Mouse (Mus musculus): ENCODE measurements around the gene Npff. TPM values are rescaled to one million over a fixed set of nuclear protein-coding genes. Genes with fewer than 3 reads are reported as not detected.

Npff gene
- polyA plus RNA-seq, 1 experiment from 2014 or later = 2.1 TPM

DNA sequence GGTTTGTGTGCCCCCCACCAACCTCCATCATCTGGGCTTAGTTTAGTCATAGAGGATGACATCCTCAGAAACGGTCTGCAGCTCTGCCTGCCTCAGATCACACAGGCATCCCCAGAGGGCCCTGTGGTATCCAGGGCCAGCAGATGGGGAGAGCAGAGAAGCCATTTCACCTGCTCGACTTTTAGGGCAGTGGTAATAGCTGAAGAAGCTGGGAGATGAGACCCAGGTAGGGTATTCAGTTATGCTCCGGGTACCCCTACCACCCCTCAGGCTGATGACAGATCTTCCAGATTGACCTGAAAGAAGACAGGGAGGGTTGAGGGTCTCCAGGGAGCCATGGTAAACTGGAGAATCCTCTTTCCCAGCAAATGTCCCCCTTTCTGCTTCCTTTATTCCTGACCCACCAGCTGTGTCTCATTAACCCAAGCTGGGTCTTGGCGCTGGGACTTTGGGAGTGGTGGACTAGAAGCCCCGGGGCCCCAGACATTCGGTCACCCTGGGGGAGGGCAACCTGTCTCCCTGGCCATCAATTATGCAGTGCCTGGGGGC is 13.4 kb downstream of the Npff start:
- H3K27me3 ChIP-seq (ENCODE audit: control insufficient read depth, insufficient read depth, low read length) = no peaks in the 10 kb centered on the region
- H3K4me3 ChIP-seq (ENCODE audit: low read depth, low read length) = no peak overlapping the region
- ATAC-seq (replicated peaks; ENCODE audit: low FRiP score) (no peak), DNase-seq (ENCODE audit: low spot score) (peak; percentile 67)
- H3K9ac ChIP-seq (ENCODE audit: low read length) = peak overlapping the region; percentile 35; the same call in 1 of the 2 replicates
- H3K36me3 ChIP-seq (ENCODE audit: control insufficient read depth, insufficient read depth, low read length) = no peaks in the 10 kb centered on the region
- H3K4me2 ChIP-seq (ENCODE audit: low read depth, low read length, severe bottlenecking) = peak overlapping the region; percentile 84
- H3K9me3 ChIP-seq (ENCODE audit: control insufficient read depth, low read length) = no peaks in the 10 kb centered on the region
- peaks cover 19% of the 10 kb centered on the region for H3K4me1 ChIP-seq (replicated peaks; ENCODE audit: control insufficient read depth, insufficient read depth, low read length)
- 10% methylated on average over 6 of the region's 6 CpGs for WGBS
- H3K27ac ChIP-seq (ENCODE audit: low read depth, low read length) = peak overlapping the region; percentile 74

DNA sequence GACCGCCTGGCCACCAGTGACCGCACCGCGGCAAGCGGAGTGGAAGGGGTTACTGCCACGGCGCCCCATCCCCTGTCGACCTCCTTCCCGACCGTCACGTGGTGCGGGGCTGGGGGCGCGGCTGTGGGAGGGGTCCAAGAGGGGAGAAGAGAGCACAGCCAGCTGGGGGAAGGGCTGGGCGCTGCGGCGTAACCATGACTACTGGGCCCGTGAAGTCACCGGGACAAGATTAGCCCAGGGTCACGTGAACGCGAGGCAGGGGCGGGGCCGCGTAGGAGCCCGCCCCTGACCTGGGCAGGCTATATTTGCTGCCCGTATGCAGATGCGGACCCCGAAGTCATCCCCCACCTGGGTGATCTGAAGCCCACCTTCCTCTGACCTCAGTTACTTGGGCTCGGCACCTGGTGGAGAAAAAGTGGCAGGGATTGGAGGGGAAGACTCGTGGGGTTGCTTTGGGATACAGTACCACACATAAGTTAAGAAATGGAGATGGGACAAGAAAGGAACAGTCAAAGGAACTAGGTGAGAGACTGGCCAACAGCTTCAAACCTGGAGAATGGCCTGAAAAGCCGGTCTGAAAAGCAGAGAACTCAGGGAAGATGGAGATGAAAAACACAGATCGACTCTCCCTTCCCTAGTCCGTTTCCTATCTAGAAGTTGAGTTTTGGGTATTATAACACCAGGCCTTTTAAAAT is 14.0 kb downstream of the Npff start:
- H3K36me3 ChIP-seq (ENCODE audit: control insufficient read depth, insufficient read depth, low read length) = no peaks in the 10 kb centered on the region
- peak overlapping the region; percentile 61 for H3K9ac ChIP-seq (ENCODE audit: low read length)
- no peaks in the 10 kb centered on the region for H3K9me3 ChIP-seq (ENCODE audit: control insufficient read depth, low read length)
- DNase-seq (ENCODE audit: low spot score) = peak; percentile 98
- peaks cover 14% of the 10 kb centered on the region for H3K4me1 ChIP-seq (replicated peaks; ENCODE audit: control insufficient read depth, insufficient read depth, low read length)
- no peaks in the 10 kb centered on the region for H3K27me3 ChIP-seq (ENCODE audit: control insufficient read depth, insufficient read depth, low read length)
- WGBS = 3% methylated on average over 32 of the region's 34 CpGs
- peak overlapping the region; percentile 53 for H3K4me3 ChIP-seq (ENCODE audit: low read depth, low read length)
- H3K27ac ChIP-seq (ENCODE audit: low read depth, low read length) = peak overlapping the region; percentile 74
- peak overlapping the region; percentile 84 for H3K4me2 ChIP-seq (ENCODE audit: low read depth, low read length, severe bottlenecking)
- peak; percentile 96 for ATAC-seq (replicated peaks; ENCODE audit: low FRiP score)

DNA sequence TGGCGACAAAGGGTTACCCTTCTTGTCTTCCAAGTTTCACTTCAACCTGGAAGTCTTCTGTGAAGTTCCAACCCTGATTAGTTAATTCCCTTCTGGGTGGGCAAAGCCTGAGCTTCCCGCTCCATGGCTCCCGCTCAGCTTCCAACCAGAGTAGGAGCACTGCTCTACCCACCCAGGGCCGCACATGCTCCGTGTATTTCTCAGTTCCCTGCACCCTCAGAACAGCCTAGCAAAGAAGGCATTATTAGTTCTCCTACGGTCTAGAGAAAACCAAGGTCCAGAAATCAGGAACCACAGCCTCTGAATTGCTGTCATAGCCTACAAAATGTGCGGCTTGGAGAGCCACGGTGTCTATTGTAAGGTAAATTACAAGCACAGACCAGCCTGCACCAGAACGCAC is 14.6 kb downstream of the Npff start:
- peak; percentile 67 for ATAC-seq (replicated peaks; ENCODE audit: low FRiP score)
- Histone ChIP-seq H3K9ac (ENCODE audit: low read length) (peak overlapping the region; percentile 61), H3K4me1 (replicated peaks; ENCODE audit: control insufficient read depth, insufficient read depth, low read length) (peaks cover 13% of the 10 kb centered on the region), H3K4me2 (ENCODE audit: low read depth, low read length, severe bottlenecking) (peak overlapping the region; percentile 84), H3K36me3 (ENCODE audit: control insufficient read depth, insufficient read depth, low read length) (no peaks in the 10 kb centered on the region), H3K9me3 (ENCODE audit: control insufficient read depth, low read length) (no peaks in the 10 kb centered on the region), H3K27me3 (ENCODE audit: control insufficient read depth, insufficient read depth, low read length) (no peaks in the 10 kb centered on the region), H3K27ac (ENCODE audit: low read depth, low read length) (0 out of 2 replicates have a peak overlapping the region, but pooled peaks have one; percentile 50), H3K4me3 (ENCODE audit: low read depth, low read length) (peak overlapping the region; percentile 53)
- WGBS = 6% methylated on average over 9 of the region's 9 CpGs
- DNase-seq (ENCODE audit: low spot score) = no peak

DNA sequence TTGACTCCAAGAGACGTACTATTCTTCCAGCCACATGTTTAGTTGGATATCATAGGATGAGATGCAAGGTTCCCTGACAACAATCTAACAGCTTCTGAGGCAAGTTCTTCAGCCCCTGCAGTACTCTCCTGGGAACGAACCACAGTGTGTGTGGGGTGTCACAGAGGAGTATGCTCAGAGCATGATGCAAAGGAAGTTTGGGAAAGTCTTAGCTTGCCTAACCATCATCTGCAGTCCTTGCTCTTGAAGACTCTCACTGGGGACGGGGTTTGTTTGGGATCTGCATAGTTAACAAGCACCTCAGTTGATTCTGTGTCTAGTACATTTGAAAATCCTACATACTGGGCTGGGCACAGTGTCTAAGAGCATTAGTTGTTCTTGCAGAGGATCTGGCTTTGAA is 16.4 kb downstream of the Npff start:
- Histone ChIP-seq H3K4me1 (replicated peaks; ENCODE audit: control insufficient read depth, insufficient read depth, low read length) (peaks cover 13% of the 10 kb centered on the region), H3K9ac (ENCODE audit: low read length) (no peak overlapping the region), H3K9me3 (ENCODE audit: control insufficient read depth, low read length) (no peaks in the 10 kb centered on the region), H3K36me3 (ENCODE audit: control insufficient read depth, insufficient read depth, low read length) (peaks cover 5% of the 10 kb centered on the region; the same call in 1 of the 2 replicates), H3K27me3 (ENCODE audit: control insufficient read depth, insufficient read depth, low read length) (no peaks in the 10 kb centered on the region), H3K27ac (ENCODE audit: low read depth, low read length) (no peak overlapping the region), H3K4me3 (ENCODE audit: low read depth, low read length) (no peak overlapping the region), H3K4me2 (ENCODE audit: low read depth, low read length, severe bottlenecking) (no peak overlapping the region)
- ATAC-seq (replicated peaks; ENCODE audit: low FRiP score) (no peak), DNase-seq (ENCODE audit: low spot score) (no peak)
- 87% methylated on average over 3 of the region's 3 CpGs for whole genome bisulfite sequencing

DNA sequence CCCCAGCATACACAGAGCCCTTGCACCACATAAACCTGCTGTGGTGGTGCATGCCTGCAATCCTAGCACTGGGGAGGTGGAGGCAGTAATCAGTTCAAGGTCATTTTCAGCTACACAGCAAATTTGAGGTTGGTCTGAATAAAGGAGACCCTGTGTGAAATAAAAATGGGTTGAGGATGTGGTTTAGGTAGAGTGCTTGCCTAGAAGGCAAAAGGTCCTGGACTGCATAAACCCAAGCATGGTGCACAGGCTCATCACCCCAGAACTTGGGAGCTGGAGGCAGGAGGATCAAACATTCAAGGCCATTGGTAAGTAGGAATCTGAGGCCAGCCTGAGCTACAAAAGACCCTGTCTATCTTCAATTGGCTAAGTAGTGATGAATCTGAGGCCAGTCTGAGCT is 17.2 kb downstream of the Npff start:
- DNase-seq (ENCODE audit: low spot score) (no peak), ATAC-seq (replicated peaks; ENCODE audit: low FRiP score) (no peak)
- Histone ChIP-seq H3K4me1 (replicated peaks; ENCODE audit: control insufficient read depth, insufficient read depth, low read length) (peaks cover 13% of the 10 kb centered on the region), H3K36me3 (ENCODE audit: control insufficient read depth, insufficient read depth, low read length) (peaks cover 5% of the 10 kb centered on the region; the same call in 1 of the 2 replicates), H3K4me2 (ENCODE audit: low read depth, low read length, severe bottlenecking) (no peak overlapping the region), H3K4me3 (ENCODE audit: low read depth, low read length) (no peak overlapping the region), H3K27ac (ENCODE audit: low read depth, low read length) (no peak overlapping the region), H3K9ac (ENCODE audit: low read length) (no peak overlapping the region), H3K9me3 (ENCODE audit: control insufficient read depth, low read length) (no peaks in the 10 kb centered on the region), H3K27me3 (ENCODE audit: control insufficient read depth, insufficient read depth, low read length) (no peaks in the 10 kb centered on the region)

DNA sequence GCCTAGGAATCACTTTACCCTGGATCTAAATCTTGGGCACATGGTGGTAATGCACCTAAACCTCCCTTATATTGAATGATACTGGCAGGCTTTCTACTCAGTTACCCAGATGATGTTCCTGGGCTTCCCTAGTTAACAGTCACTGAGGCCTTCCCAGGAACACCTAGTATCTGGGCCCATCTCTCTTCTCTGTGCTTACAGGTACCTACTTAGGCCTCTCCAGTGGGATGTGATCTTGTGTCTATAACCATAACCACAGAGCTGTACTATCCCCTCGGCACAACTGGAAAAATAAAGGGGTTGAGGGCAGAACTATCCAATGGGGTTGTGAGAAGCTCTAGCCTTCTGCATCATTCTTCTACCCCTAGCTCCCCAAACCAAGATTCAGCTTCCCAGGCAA is 17.9 kb downstream of the Npff start:
- ATAC-seq (replicated peaks; ENCODE audit: low FRiP score) = no peak
- H3K4me3 ChIP-seq (ENCODE audit: low read depth, low read length) = no peak overlapping the region
- H3K9ac ChIP-seq (ENCODE audit: low read length) = no peak overlapping the region
- no peaks in the 10 kb centered on the region for H3K9me3 ChIP-seq (ENCODE audit: control insufficient read depth, low read length)
- whole genome bisulfite sequencing = 92% methylated on average over 1 of the region's 1 CpGs
- no peak overlapping the region for H3K27ac ChIP-seq (ENCODE audit: low read depth, low read length)
- peaks cover 5% of the 10 kb centered on the region; the same call in 1 of the 2 replicates for H3K36me3 ChIP-seq (ENCODE audit: control insufficient read depth, insufficient read depth, low read length)
- H3K4me2 ChIP-seq (ENCODE audit: low read depth, low read length, severe bottlenecking) = no peak overlapping the region
- H3K4me1 ChIP-seq (replicated peaks; ENCODE audit: control insufficient read depth, insufficient read depth, low read length) = peaks cover 11% of the 10 kb centered on the region
- H3K27me3 ChIP-seq (ENCODE audit: control insufficient read depth, insufficient read depth, low read length) = no peaks in the 10 kb centered on the region
- no peak for DNase-seq (ENCODE audit: low spot score)

DNA sequence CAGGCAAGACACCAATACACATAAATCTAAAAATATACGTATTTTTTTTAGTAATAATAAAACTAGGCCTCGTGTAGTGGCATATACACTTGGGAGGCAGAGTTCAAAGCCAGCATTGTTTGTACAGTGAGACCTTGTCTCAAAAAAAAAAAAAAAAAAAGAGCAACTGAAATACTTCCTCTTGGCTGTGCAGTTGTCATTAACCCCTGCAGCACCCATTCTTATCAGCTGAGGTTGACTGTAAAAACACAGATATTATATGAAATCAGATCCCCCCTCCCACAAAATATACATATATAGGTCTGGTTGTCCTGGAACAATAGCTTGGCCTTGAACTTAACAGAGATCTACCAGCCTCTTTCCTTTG is 18.3 kb downstream of the Npff start:
- H3K4me2 ChIP-seq (ENCODE audit: low read depth, low read length, severe bottlenecking) = no peak overlapping the region
- no peak overlapping the region for H3K9ac ChIP-seq (ENCODE audit: low read length)
- H3K36me3 ChIP-seq (ENCODE audit: control insufficient read depth, insufficient read depth, low read length) = peaks cover 5% of the 10 kb centered on the region; the same call in 1 of the 2 replicates
- ATAC-seq (replicated peaks; ENCODE audit: low FRiP score) = no peak
- no peak overlapping the region for H3K4me3 ChIP-seq (ENCODE audit: low read depth, low read length)
- no peak overlapping the region for H3K27ac ChIP-seq (ENCODE audit: low read depth, low read length)
- peaks cover 7% of the 10 kb centered on the region for H3K4me1 ChIP-seq (replicated peaks; ENCODE audit: control insufficient read depth, insufficient read depth, low read length)
- 79% methylated on average over 2 of the region's 2 CpGs for WGBS
- H3K27me3 ChIP-seq (ENCODE audit: control insufficient read depth, insufficient read depth, low read length) = no peaks in the 10 kb centered on the region
- DNase-seq (ENCODE audit: low spot score) = no peak
- H3K9me3 ChIP-seq (ENCODE audit: control insufficient read depth, low read length) = no peaks in the 10 kb centered on the region

DNA sequence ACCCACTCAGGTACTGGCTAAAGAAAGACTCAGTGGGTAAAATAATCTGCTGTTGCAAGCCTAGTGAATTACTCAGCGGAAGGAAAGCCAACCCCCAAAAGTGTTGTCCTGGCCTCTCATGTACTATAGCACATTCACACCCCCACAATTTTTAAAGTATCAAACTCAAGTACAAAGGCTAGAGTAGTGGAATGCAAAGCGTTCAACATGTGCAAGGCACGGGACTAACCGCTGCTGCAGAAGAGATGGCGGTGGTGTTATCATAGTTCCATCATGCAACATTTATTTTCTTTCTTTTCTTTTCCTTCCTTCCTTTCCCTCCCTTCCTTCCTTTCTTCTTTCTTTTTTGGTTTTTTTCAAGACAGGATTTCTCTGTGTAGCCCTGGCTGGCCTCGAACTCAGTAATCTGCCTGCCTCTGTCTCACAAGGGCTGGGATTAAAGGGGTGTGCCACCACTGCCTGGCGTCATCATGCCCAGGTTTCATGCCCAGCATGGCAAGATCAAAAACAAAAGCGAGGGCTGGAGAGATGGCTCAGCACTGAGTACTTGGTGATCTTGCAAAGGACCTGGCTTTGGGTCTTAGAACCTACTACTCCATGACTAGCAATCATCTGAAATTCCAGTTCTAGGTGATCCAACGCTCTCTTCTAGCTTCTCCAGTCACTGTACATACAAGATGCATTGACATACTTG is 18.8 kb downstream of the Npff start:
- Histone ChIP-seq H3K4me1 (replicated peaks; ENCODE audit: control insufficient read depth, insufficient read depth, low read length) (peaks cover 2% of the 10 kb centered on the region), H3K27me3 (ENCODE audit: control insufficient read depth, insufficient read depth, low read length) (no peaks in the 10 kb centered on the region), H3K9ac (ENCODE audit: low read length) (no peak overlapping the region), H3K4me2 (ENCODE audit: low read depth, low read length, severe bottlenecking) (no peak overlapping the region), H3K9me3 (ENCODE audit: control insufficient read depth, low read length) (no peaks in the 10 kb centered on the region), H3K36me3 (ENCODE audit: control insufficient read depth, insufficient read depth, low read length) (peaks cover 5% of the 10 kb centered on the region; the same call in 1 of the 2 replicates), H3K4me3 (ENCODE audit: low read depth, low read length) (no peak overlapping the region), H3K27ac (ENCODE audit: low read depth, low read length) (no peak overlapping the region)
- DNase-seq (ENCODE audit: low spot score) = no peak
- 90% methylated on average over 9 of the region's 9 CpGs for WGBS
- ATAC-seq (replicated peaks; ENCODE audit: low FRiP score) = no peak
